Mouse (Mus musculus) midbrain, embryonic 14.5 days (tissue): ENCODE measurements around the gene Zfp385c. TPM values are rescaled to one million over a fixed set of nuclear protein-coding genes. Genes with fewer than 3 reads are reported as not detected.
A peak's percentile ranks its signal among the peaks of the same experiment; 100 is the strongest.

Experiments
- ATAC-seq: fragments of 200-750 bp; cut with Nextera tagmentation; 2 replicates; pipeline ENCODE4 v1.8.0; 2017; ENCODE audit warnings: moderate number of reproducible peaks, moderate library complexity; ENCODE audit not compliant: low FRiP score, low TSS enrichment
- DNase-seq: peaks from one replicate; pipeline ENCODE4 v3.0.0-alpha.2; 2015
- H3K27ac ChIP-seq: fragments of 300-500 bp; sonication (generic); replicated peaks from 2 replicates; pipeline ENCODE4 v1.5.1; 2014; ENCODE audit warnings: mild to moderate bottlenecking, low read depth, low read length, moderate library complexity
- H3K27me3 ChIP-seq: fragments of 300-500 bp; sonication (generic); 2 replicates; pipeline ENCODE4 v1.6.1; 2014; ENCODE audit warnings: low read length, control low read depth, mixed read lengths; ENCODE audit not compliant: control insufficient read depth, insufficient read depth
- H3K36me3 ChIP-seq: fragments of 300-500 bp; sonication (generic); 2 replicates; pipeline ENCODE4 v1.6.1; 2014; ENCODE audit warnings: low read length, control low read depth; ENCODE audit not compliant: control insufficient read depth, insufficient read depth
- H3K4me1 ChIP-seq: fragments of 300-500 bp; sonication (generic); 2 replicates; pipeline ENCODE4 v1.6.1; 2014; ENCODE audit warnings: mild to moderate bottlenecking, antibody characterized with exemption, low read length, control low read depth; ENCODE audit not compliant: control insufficient read depth, insufficient read depth
- H3K4me2 ChIP-seq: fragments of 300-500 bp; sonication (generic); 2 replicates; pipeline ENCODE4 v1.6.1; 2014; ENCODE audit warnings: mild to moderate bottlenecking, low read length, moderate library complexity
- H3K4me3 ChIP-seq: fragments of 300-500 bp; sonication (generic); replicated peaks from 2 replicates; pipeline ENCODE4 v1.5.1; 2014; ENCODE audit warnings: low read depth, low read length
- H3K9ac ChIP-seq: fragments of 300-500 bp; sonication (generic); replicated peaks from 2 replicates; pipeline ENCODE4 v1.6.1; 2014; ENCODE audit warnings: mild to moderate bottlenecking, low read length, moderate library complexity
- H3K9me3 ChIP-seq: fragments of 300-500 bp; sonication (generic); 2 replicates; pipeline ENCODE4 v1.6.1; 2016; ENCODE audit warnings: low read length, control low read depth, mixed read lengths; ENCODE audit not compliant: control insufficient read depth
- whole genome bisulfite sequencing: fragments of 180-500 bp; shearing (Covaris S2); extraction: QIAGEN DNeasy Blood & Tissue Kit; methylation state at CpG from one replicate; pipeline ENCODE4 v1.1.7; 2014; 5-methylcytosine and 5-hydroxymethylcytosine counted together
- polyA plus RNA-seq: library from polyadenylated mRNA; unstranded; fragments of >200 nt; fragmentation: Nextera tagmentation; extraction: Ambion mirVana; gene quantifications from 2 replicates; pipeline ENCODE4 v1.2.1, GENCODE M21; 2014

Gene Zfp385c
- polyA plus RNA-seq, 1 experiment from 2014 or later = 0.41 TPM

GRCm38 (mm10) chr11:100702906-100703305, 10.7 kb upstream of the Zfp385c start:
- H3K27ac ChIP-seq = no peak overlapping the region
- no peak overlapping the region for H3K9ac ChIP-seq
- H3K4me1 ChIP-seq = no peaks in the 10 kb centered on the region
- H3K9me3 ChIP-seq = no peaks in the 10 kb centered on the region
- peaks cover 31% of the 10 kb centered on the region for H3K36me3 ChIP-seq
- no peak for ATAC-seq
- no peaks in the 10 kb centered on the region for H3K27me3 ChIP-seq
- peak overlapping the region; percentile 23; the same call in 1 of the 2 replicates for H3K4me2 ChIP-seq
- WGBS = 45% methylated on average over 7 of the region's 7 CpGs
- no peak overlapping the region for H3K4me3 ChIP-seq
- DNase-seq = no peak

DNA sequence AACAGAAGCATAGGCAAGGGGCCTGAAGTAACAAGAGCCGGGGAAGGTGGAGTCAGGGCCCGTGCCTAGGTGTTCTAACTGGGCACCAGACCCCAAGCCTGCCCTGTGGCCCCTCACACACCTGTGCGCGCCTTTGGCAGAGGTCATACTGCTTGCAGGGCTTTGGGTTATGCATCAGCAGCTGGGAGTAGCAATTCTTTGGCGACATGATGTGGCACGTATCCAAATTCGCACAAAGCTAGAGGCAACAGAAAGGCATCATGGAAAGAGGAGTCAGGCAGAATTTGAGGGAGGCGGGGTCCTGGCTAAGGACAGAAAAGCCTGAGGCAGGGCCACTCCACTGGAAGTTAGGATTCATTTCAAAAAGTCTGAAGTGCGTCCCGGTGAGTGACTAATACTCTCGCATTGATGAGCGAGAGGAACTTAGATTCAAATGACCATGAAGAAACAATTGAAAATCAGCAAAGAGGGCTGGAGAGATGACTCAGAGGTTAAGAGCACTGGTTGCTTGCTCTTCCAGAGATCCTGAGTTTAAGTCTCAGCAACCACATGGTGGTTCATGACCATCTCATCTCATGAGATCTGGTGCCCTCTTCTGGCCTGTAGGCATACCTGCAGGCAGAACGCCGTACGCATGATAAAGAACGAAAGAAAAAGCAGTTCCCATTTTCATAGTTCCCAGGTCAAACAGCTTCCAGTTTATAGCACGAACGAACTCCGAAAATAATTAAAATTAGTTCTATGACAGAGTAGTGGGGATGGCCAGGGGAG, 10.0 kb upstream of the Zfp385c start:
- no peak overlapping the region for H3K4me3 ChIP-seq
- H3K9ac ChIP-seq = no peak overlapping the region
- DNase-seq (peak; percentile 93), ATAC-seq (no peak)
- H3K9me3 ChIP-seq = no peaks in the 10 kb centered on the region
- peak overlapping the region; percentile 23; the same call in 1 of the 2 replicates for H3K4me2 ChIP-seq
- no peak overlapping the region for H3K27ac ChIP-seq
- H3K36me3 ChIP-seq = peaks cover 25% of the 10 kb centered on the region
- H3K27me3 ChIP-seq = no peaks in the 10 kb centered on the region
- 36% methylated on average over 19 of the region's 19 CpGs for WGBS
- no peaks in the 10 kb centered on the region for H3K4me1 ChIP-seq

GRCm38 (mm10) chr11:100701301-100701700, 9.0 kb upstream of the Zfp385c start:
- peak overlapping the region; percentile 11 for H3K4me2 ChIP-seq
- H3K4me3 ChIP-seq = no peak overlapping the region
- ATAC-seq (no peak), DNase-seq (no peak)
- H3K9ac ChIP-seq = no peak overlapping the region
- H3K36me3 ChIP-seq = peaks cover 17% of the 10 kb centered on the region
- no peak overlapping the region for H3K27ac ChIP-seq
- WGBS = 3% methylated on average over 14 of the region's 14 CpGs
- no peaks in the 10 kb centered on the region for H3K9me3 ChIP-seq
- H3K27me3 ChIP-seq = no peaks in the 10 kb centered on the region
- no peaks in the 10 kb centered on the region for H3K4me1 ChIP-seq

DNA sequence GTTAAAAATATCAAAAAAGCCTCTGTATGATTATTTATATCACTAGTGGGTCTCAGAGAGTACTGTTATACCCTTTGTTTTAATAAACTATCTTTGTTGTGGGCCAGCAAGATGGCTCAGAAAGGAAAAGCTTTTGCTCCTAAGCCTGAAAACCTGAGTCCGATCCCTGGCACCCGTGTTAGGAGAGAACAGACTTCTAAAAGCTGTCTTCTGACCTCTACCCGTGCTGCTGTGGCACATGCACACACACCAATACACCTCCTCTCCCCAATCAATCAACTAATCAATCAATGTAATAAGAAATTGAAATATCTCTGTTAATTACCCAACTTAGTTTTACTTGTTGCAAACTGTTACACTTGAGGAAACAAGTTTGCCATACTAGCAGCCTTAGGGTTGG, 8.5 kb upstream of the Zfp385c start:
- WGBS = 81% methylated on average over 3 of the region's 3 CpGs
- Histone ChIP-seq H3K27ac (no peak overlapping the region), H3K36me3 (peaks cover 11% of the 10 kb centered on the region), H3K4me3 (no peak overlapping the region), H3K27me3 (no peaks in the 10 kb centered on the region), H3K9me3 (no peaks in the 10 kb centered on the region), H3K4me1 (no peaks in the 10 kb centered on the region), H3K9ac (no peak overlapping the region), H3K4me2 (no peak overlapping the region)
- no peak for DNase-seq
- ATAC-seq = no peak

DNA sequence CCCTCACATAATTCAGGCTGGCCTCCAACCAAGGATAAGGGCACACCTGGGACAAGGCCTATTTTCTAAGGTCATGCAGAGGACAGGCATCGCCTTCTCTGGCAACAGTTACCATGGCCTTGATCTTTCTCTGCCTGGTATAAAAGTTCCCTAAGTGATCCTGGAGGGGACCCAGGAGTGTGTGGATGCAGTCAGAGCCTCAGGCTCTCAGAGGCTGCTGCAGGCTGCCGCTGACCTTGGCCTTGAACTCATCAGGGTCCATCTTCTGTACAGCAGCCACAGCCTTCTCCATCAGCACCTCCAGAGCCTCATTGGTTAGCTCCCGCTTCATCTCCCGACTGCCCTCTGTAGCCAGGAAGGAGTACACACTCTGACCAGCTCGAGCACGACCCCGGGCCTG, 5.7 kb upstream of the Zfp385c start:
- H3K4me1 ChIP-seq = no peaks in the 10 kb centered on the region
- ATAC-seq (no peak), DNase-seq (no peak)
- no peaks in the 10 kb centered on the region for H3K27me3 ChIP-seq
- H3K36me3 ChIP-seq = no peaks in the 10 kb centered on the region
- WGBS = 71% methylated on average over 7 of the region's 7 CpGs
- no peak overlapping the region for H3K4me3 ChIP-seq
- H3K9ac ChIP-seq = no peak overlapping the region
- H3K27ac ChIP-seq = no peak overlapping the region
- H3K9me3 ChIP-seq = no peaks in the 10 kb centered on the region
- H3K4me2 ChIP-seq = no peak overlapping the region

- Histone ChIP-seq H3K4me3 (no peak overlapping the region), H3K9ac (no peak overlapping the region), H3K27ac (no peak overlapping the region), H3K9me3 (no peaks in the 10 kb centered on the region), H3K4me1 (no peaks in the 10 kb centered on the region), H3K4me2 (no peak overlapping the region), H3K36me3 (no peaks in the 10 kb centered on the region), H3K27me3 (0 out of 2 replicates have a peak, but pooled peaks cover 6% of the 10 kb centered on the region)
- peak; percentile 73 for DNase-seq
- 39% methylated on average over 5 of the region's 5 CpGs for WGBS
- peak; percentile 53; the same call in 1 of the 2 replicates for ATAC-seq
Measured at GRCm38 (mm10) chr11:100694926-100695325, 2.7 kb upstream of the Zfp385c start.

- Histone ChIP-seq H3K27me3 (0 out of 2 replicates have a peak, but pooled peaks cover 6% of the 10 kb centered on the region), H3K4me3 (no peak overlapping the region), H3K9me3 (no peaks in the 10 kb centered on the region), H3K9ac (no peak overlapping the region), H3K4me1 (no peaks in the 10 kb centered on the region), H3K27ac (no peak overlapping the region), H3K36me3 (no peaks in the 10 kb centered on the region), H3K4me2 (no peak overlapping the region)
- DNase-seq (no peak), ATAC-seq (no peak)
- WGBS = 21% methylated on average over 5 of the region's 5 CpGs
Measured at GRCm38 (mm10) chr11:100693154-100693553, 899 bp upstream of the Zfp385c start.

DNA sequence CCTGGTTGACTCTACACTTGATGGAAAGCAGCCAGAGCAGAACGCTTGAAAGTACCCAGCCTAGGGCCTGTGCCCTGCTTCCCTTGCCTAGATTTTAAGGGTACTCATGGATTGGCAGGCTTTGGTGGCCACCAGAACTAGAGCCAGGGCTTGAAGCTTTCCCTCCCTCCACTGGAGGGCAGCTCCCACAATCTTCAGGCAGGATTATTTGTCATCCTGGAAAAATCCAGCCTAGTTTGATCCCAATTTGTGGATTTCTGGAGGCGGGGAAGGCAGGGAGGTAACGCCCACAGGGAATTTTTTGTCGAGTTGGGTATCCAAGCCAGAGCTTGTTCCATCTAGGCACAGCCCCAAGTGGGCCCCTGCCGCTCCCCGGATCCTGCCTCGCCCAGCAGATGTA, 1.9 kb downstream of the Zfp385c start:
- no peak for DNase-seq

GRCm38 (mm10) chr11:100688443-100688842, 3.8 kb downstream of the Zfp385c start:
- no peaks in the 10 kb centered on the region for H3K9me3 ChIP-seq
- 73% methylated on average over 4 of the region's 4 CpGs for WGBS
- no peak for ATAC-seq
- DNase-seq = no peak
- H3K27me3 ChIP-seq = 0 out of 2 replicates have a peak, but pooled peaks cover 6% of the 10 kb centered on the region
- H3K4me3 ChIP-seq = no peak overlapping the region
- H3K4me1 ChIP-seq = no peaks in the 10 kb centered on the region
- no peaks in the 10 kb centered on the region for H3K36me3 ChIP-seq
- no peak overlapping the region for H3K9ac ChIP-seq
- H3K27ac ChIP-seq = no peak overlapping the region
- H3K4me2 ChIP-seq = no peak overlapping the region

More for the DNA sequence above, 1.9 kb downstream of the Zfp385c start:
- H3K36me3 ChIP-seq = no peaks in the 10 kb centered on the region
- WGBS = 78% methylated on average over 7 of the region's 7 CpGs
- ATAC-seq = no peak
- H3K27ac ChIP-seq = no peak overlapping the region
- H3K9me3 ChIP-seq = no peaks in the 10 kb centered on the region
- no peak overlapping the region for H3K9ac ChIP-seq
- no peaks in the 10 kb centered on the region for H3K4me1 ChIP-seq
- no peak overlapping the region for H3K4me3 ChIP-seq
- no peak overlapping the region for H3K4me2 ChIP-seq
- 0 out of 2 replicates have a peak, but pooled peaks cover 6% of the 10 kb centered on the region for H3K27me3 ChIP-seq
